Mouse (Mus musculus): Measurements from ENCODE around the gene Slc8a1. TPM values are rescaled to one million over a fixed set of nuclear protein-coding genes. Genes with fewer than 3 reads are reported as not detected.

Slc8a1 gene
- total RNA-seq, 1 experiment from 2014 or later = 12.1 TPM

GRCm38 (mm10) chr17:81518316-81519025 lies 219.7 kb downstream of the Slc8a1 start:
- peak; percentile 85 for ATAC-seq (replicated peaks; ENCODE audit: low read depth, poor library complexity, severe bottlenecking)

- ATAC-seq (replicated peaks; ENCODE audit: low read depth, poor library complexity, severe bottlenecking) = no peak
Measured at GRCm38 (mm10) chr17:81516155-81516554, 222.0 kb downstream of the Slc8a1 start.

- no peak for ATAC-seq (replicated peaks; ENCODE audit: low read depth, poor library complexity, severe bottlenecking)
Measured at GRCm38 (mm10) chr17:81514022-81514421, 224.2 kb downstream of the Slc8a1 start.

GRCm38 (mm10) chr17:81513368-81513958 lies 224.7 kb downstream of the Slc8a1 start:
- ATAC-seq (replicated peaks; ENCODE audit: low read depth, poor library complexity, severe bottlenecking) = no peak

- ATAC-seq (replicated peaks; ENCODE audit: low read depth, poor library complexity, severe bottlenecking) = no peak
Measured at GRCm38 (mm10) chr17:81505162-81505685, 233.0 kb downstream of the Slc8a1 start.

GRCm38 (mm10) chr17:81504040-81504439 lies 234.1 kb downstream of the Slc8a1 start:
- no peak for ATAC-seq (replicated peaks; ENCODE audit: low read depth, poor library complexity, severe bottlenecking)

GRCm38 (mm10) chr17:81502732-81503131 lies 235.4 kb downstream of the Slc8a1 start:
- ATAC-seq (replicated peaks; ENCODE audit: low read depth, poor library complexity, severe bottlenecking) = no peak

- peak; percentile 83 for ATAC-seq (replicated peaks; ENCODE audit: low read depth, poor library complexity, severe bottlenecking)
Measured at GRCm38 (mm10) chr17:81500686-81501407, 237.3 kb downstream of the Slc8a1 start.

GRCm38 (mm10) chr17:81497919-81498318 lies 240.3 kb downstream of the Slc8a1 start:
- ATAC-seq (replicated peaks; ENCODE audit: low read depth, poor library complexity, severe bottlenecking) = no peak

GRCm38 (mm10) chr17:81496616-81497015 lies 241.6 kb downstream of the Slc8a1 start:
- no peak for ATAC-seq (replicated peaks; ENCODE audit: low read depth, poor library complexity, severe bottlenecking)

GRCm38 (mm10) chr17:81492216-81492865 lies 245.8 kb downstream of the Slc8a1 start:
- no peak for ATAC-seq (replicated peaks; ENCODE audit: low read depth, poor library complexity, severe bottlenecking)

- ATAC-seq (replicated peaks; ENCODE audit: low read depth, poor library complexity, severe bottlenecking) = no peak
Measured at GRCm38 (mm10) chr17:81486388-81486787, 251.8 kb downstream of the Slc8a1 start.

GRCm38 (mm10) chr17:81481843-81482490 lies 256.2 kb downstream of the Slc8a1 start:
- no peak for ATAC-seq (replicated peaks; ENCODE audit: low read depth, poor library complexity, severe bottlenecking)

GRCm38 (mm10) chr17:81480351-81481161 lies 257.6 kb downstream of the Slc8a1 start:
- ATAC-seq (replicated peaks; ENCODE audit: low read depth, poor library complexity, severe bottlenecking) = peak; percentile 96

- ATAC-seq (replicated peaks; ENCODE audit: low read depth, poor library complexity, severe bottlenecking) = peak; percentile 29; the same call in 1 of the 2 replicates
Measured at GRCm38 (mm10) chr17:81479807-81480206, 258.4 kb downstream of the Slc8a1 start.

GRCm38 (mm10) chr17:81477420-81477819 lies 260.8 kb downstream of the Slc8a1 start:
- no peak for ATAC-seq (replicated peaks; ENCODE audit: low read depth, poor library complexity, severe bottlenecking)

GRCm38 (mm10) chr17:81473363-81473762 lies 264.8 kb downstream of the Slc8a1 start:
- no peak for ATAC-seq (replicated peaks; ENCODE audit: low read depth, poor library complexity, severe bottlenecking)

- ATAC-seq (replicated peaks; ENCODE audit: low read depth, poor library complexity, severe bottlenecking) = no peak
Measured at GRCm38 (mm10) chr17:81468941-81469340, 269.2 kb downstream of the Slc8a1 start.

- peak; percentile 79 for ATAC-seq (replicated peaks; ENCODE audit: low read depth, poor library complexity, severe bottlenecking)
Measured at GRCm38 (mm10) chr17:81459379-81459778, 278.8 kb downstream of the Slc8a1 start.
